Mouse (Mus musculus) frontal cortex, postnatal 36 days (tissue): Measurements from ENCODE around the gene Ppm1b.

Source experiments
- DNase-seq, 2 experiments: peaks; one replicate each; pipeline ENCODE4 v3.0.0; 2022; ENCODE audit warnings: low spot score in 2 of 2

Ppm1b gene

DNA sequence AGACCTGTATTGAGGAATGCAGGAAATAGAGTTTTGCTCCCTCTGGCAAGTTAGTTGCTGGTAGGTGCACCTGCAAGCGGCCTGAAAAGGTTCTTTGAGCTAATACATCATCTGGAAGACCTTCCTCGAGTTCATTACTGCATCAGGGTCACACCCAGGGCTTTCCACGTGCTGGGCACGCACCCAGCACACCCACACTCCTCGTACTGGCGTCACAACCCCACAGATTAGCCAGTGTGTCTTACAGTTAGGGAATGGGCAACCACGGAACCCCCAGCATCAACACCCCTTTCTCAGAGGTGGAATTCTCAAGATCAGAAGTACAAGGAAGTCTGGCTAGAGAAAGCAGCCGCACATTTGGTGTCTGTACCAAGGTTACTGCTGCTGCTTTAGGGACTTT, 67.7 kb downstream of the Ppm1b start:
- DNase-seq, result no peak

DNA sequence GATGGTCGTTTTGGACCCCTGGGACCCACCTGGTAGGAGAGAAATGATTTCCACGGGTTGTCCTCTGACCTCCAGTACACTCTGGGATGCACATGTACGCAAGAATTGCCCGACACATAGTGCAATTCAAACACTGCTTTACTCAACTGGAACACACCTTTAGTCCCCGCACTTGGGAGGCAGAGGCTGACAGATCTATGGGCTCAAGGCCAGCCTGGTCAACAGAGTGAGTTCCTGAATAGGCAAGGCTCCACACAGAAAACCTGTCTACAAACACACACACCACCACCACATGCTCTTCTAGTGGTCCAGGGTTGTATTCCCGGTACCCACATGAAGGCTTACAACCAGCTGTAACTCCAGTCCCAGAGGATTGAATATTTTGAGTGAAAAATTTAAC, 68.6 kb downstream of the Ppm1b start:
- no peak for DNase-seq

DNA sequence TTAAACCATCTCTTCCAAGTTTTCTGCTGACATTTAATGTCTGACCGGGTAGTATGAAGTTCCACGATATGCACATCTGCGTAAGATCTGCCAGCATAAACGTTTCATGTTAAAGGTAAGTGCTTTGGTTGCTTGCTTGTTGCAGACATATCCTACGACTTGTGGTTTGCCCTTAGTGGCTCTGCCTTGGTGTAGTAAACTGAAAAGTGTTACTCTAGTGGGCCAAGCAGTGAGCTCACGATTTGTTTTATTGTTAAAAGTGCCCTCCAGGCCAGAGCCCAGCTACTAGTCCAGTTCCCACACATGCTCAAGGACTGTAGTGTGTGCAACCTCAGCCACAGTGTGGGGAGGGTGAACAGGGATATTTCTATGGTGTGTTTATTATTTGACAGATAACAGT, 69.9 kb downstream of the Ppm1b start:
- no peak for DNase-seq

DNA sequence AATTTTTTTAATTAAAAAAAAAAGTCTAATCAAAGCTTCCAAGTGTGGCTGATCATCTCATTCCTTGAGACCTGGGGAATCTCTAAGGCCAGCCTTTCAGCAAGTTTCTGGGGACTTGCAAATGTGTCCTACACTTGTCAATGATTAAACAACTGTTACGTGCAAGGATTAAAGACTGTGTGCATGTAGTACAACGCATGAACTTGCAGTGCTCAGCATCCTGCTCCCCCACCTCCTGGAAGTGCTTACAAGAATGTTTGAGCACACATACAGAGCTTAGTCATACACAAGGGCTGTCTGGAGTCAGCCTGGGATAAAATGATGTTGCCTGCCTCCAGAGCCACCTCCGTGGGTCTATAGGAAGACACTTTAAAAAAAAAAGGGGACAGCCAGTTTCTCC, 70.7 kb downstream of the Ppm1b start:
- DNase-seq, result no peak

DNA sequence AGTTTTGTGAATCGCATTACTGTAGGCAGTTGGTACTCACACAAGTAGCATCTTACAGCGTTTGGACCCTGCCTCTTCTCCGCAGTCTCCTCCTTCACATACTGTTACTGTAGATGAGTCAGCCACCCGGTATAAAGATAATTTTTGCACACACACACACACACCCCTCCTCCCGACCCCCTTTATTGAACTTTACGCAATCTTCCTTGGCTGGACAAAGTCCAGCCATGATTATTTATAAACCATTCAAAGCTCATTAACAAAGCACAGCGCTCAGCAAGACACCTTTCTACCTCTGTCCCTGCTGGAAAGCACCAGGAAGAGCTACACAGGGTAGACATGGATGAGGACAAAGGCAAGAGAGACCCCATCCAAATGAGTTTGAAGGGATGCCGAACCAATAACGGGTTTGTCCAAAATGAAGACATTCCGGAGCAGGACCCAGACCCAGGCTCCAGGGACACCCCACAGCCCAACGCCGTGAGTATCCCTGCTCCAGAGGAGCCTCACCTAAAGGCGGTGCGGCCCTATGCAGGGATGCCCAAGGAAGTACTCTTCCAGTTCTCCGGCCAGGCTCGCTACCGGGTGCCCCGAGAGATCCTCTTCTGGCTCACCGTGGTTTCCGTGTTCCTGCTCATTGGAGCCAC, 71.7 kb downstream of the Ppm1b start, which contains the start of gene Slc3a1:
TSS of gene Slc3a1 (plus strand) at position 284 of the 647 bp plus-strand sequence.
- DNase-seq, result no peak

DNA sequence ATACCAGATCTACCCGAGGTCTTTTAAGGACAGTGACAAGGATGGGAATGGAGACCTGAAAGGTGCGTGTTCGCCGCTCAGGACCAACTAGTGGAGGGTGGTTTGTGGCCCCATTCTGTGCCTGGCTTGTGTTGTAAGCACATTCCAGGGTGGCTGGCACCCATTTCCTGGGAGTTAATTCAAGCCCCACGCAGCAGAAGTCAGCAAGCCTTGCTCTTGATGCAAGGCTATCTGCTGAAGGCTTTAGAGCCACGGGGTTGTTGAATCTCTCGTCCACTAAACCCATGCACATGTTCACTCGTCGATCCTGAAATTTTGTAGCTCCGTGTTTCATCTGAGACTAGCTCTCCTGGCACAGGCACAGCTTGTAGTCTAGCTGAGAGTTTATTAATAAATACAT, 72.3 kb downstream of the Ppm1b start:
- no peak for DNase-seq

DNA sequence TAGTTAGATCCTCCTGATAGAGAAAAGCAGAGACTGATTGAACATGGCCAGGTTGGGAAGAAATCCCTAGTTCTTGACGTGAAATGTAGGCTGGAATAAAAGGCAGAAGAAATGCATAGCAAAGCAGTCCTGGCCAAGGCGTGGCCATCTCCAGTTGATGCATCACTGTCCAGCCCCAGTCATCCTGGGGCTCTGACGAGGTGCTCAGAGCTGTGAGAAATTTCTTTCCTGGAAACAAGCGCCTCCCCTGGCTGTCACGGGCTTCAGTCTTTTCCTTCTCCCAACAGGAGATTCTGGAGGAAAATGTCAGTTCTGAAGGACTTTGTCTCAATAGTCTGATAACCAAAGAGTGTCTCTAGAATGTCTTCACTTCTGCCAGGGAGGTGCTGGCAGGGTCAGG, 74.1 kb downstream of the Ppm1b start:
- DNase-seq, result no peak

DNA sequence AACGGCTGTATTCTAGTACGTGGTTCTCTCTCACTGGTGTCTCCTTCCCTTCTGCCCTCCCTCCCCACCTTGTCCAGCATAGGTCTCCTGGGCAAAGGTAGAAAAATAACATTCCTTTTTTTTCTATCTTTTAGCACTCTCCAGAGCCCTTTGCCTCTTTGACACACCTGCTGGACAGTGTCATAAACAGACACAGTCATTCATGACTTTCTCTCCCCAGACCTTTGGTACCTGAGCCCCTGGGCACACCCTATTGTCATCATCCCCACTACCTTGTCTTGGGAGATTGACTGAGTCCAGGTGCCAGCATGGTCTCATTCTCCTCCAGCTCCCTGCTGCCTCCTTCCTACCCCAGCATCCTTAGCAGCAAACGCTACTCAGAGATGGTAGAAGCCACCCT, 76.5 kb downstream of the Ppm1b start:
- no peak for DNase-seq

DNA sequence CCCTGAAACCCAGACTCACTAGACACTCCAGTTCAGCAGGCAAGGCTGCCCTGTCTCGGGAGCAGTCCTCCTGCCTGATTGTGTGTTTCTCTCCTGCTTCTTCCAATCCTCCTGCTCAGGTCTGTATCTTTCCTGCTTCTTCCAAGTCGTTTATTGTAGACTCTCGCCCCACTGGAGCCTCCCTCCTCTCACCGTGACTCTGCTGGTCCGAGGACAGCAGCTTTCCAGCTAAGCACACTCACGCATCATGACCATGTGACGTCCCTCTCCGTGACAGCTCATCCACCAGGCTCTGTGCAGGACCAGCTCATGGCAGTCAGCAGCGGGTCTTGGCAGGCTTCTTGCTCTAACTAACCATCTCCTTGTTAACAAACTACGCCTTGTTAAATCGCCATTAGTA, 77.5 kb downstream of the Ppm1b start:
- peak; percentile 31 to 41 for DNase-seq

DNA sequence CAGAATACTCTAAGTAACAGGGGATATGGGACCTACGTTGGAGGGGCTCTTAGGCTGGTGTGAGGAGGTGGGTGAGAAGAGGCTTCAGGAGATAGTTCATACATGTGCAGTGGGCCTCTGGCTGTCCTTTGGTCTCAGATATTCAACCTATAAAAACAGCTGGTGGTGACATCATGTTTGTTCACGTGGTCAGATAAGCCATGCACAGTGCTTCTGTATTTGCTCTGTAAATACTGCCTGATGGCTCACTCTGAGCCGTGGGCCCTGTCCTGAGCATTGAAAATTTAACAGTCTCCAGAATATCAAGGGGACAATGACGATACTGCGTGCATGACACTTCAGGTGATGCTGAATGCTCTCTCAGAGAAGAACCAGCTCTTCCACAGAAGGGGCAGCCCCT, 81.3 kb downstream of the Ppm1b start:
- no peak for DNase-seq

DNA sequence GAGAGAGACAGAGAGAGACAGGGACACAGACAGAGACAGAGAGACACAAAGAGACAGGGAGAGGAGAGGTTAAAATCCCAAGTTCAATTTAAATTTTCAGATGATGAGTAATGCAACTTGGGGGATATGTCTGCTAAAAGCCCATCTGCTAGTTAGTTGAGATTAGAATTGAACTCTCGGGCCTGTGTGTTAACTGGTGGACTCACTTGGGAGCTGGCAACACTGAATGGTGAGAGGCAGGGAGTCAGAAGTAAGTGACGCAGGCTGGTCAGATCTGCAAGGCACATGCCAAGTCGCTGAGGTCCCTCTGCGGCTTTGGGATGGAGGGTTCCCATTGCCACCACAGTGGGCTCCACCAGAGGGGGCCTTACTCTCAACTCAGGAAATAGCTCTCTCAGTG, 81.8 kb downstream of the Ppm1b start:
- DNase-seq, result no peak

DNA sequence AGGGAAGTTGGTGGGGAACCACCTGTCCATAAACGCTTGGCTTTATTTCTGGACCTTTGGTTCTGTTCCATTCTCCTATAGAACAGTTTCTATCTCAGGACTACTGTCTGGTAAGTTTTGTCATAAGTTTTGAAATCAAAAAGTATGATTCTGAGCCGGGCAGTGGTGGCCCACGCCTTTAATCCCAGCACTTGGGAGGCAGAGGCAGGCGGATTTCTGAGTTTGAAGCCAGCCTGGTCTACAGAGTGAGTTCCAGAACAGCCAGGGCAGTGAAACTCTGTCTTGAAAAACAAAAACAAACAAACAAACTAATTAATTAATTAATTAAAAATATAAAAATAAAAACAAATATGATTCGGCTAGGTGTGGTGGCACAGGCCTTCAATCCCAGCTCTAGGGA, 82.2 kb downstream of the Ppm1b start:
- DNase-seq, result no peak

DNA sequence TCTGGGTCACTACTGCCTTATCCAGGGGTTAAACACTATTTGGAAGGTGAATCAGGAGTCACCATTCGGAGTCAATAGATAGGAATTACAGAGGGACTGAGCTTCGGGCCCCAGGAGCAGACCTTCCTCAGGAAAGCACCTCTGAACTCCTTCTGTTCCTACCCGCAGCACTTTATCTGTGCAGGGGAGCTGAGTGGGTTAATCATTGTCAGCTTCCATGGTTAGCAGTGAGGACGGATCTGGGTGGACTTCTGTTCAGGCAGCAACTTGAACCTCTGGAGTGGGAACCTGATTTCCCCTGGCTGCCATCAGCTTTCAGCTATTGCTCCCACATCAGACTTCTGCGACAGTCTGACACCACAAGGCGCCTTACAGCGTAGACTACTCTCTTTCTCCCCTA, 84.4 kb downstream of the Ppm1b start:
- DNase-seq, result no peak

DNA sequence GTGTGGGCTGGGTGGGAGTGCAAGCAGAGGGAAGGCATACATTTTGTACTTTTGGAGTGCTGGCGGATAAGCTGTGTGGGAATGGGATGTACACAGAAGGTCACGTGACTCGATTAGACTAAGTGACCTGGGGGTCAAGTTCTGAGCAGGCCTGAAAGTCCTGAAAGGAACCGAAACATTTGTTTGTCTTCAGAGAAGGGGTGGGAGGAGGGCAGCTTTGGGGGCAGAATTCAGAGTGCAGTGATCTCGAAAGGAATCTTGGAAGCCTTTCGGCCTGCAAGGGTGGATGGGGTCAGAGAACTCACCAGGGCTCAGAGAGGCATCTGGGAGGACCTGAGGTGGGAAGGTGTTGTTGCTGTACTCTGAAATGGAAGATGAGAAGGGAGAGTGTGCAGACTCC, 85.9 kb downstream of the Ppm1b start:
- no peak for DNase-seq

DNA sequence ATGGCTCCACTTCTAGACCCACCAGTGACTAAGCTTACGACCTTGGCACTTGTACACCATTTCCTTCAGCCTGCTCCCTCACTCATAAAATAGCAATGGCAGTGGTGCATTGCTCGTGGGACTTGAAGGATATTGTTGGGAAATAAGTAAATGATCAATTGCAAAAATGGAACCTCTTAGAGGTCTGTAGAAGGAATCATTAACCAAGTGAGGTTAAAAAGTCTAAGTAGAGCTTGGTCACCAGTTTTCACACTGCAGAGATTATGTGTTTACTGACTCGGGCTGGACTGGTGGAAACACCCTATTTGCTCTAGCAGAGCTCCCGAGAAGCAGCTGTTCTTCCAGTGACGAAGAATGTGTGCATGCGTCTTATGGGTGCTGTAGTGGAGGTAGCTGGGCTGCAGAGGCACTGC, 86.9 kb downstream of the Ppm1b start:
- DNase-seq, result no peak

DNA sequence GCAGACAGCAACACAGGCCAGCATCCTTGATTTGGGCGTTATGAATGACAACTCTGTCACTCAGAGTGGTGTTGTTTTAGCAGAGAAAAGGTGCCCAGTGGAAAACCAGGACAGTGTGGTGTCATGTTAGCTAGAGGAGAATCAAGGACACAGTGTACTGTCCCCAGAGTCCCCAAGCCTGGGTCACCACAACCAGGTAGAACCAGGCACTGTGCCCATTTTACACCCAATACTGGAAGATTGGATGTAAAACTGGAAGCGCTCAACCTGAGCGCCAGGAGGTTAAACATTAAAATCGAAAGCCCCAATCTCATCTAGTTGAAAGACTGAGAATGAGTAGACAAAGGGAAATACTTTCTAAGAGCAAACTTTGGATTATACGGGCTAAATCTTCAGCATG, 87.9 kb downstream of the Ppm1b start:
- DNase-seq, result no peak

DNA sequence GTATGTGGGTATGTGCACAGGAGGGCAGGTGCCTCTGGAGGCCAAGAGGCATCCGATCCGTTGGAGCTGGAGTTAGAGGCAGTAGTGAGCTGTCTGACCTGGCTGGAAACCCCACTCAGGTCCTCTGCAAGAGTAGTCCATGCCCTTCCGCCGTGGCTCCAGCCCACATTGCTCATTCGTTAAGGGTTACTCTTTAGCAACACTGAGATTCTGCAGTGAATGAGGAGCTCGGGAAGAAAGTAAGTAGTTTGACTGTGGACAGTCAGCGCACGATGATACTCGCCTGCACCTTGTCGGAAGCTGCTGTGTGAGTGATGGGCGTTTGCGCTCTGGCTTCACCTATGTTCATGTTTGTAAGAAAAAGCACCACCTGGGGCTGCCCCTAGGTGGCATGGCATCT, 88.6 kb downstream of the Ppm1b start:
- DNase-seq, result no peak

DNA sequence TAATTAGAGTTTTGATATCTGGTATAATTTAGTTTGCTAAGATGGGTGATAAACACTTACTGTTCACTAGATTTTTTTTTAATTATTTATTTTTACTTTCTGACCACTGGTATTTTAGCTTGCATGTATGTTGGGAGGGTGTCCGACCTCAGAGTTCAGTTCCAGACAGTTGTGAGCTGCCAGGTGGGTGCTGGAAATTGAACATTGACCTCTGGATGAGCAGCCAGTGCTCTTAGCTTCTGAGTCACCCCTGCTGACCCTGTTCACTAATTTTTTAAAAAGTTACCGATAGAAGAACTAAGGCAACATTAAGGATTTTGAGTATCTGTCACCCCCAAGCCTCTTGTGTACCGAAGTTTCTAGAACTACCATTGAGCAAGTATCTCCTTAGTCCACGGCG, 91.8 kb downstream of the Ppm1b start:
- DNase-seq, result no peak

DNA sequence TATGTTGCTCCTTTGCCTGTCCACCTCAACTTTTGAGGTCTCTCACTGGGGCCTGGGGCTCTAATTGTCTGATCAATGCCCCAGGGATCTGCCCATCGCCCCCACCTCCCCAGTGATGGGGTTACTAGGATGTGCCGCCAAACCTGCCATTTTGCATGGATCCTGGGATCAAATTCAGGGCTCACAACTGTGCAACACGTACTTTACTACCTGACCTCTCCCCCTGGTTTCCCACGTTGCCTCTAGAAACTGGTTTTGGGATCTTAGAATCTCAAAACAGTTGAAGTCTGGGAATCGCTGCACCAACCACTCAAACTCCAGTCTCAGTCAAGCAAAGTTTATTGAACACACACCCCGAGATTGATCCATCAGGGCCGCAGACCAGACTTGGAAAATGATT, 101.7 kb downstream of the Ppm1b start:
- no peak for DNase-seq

DNA sequence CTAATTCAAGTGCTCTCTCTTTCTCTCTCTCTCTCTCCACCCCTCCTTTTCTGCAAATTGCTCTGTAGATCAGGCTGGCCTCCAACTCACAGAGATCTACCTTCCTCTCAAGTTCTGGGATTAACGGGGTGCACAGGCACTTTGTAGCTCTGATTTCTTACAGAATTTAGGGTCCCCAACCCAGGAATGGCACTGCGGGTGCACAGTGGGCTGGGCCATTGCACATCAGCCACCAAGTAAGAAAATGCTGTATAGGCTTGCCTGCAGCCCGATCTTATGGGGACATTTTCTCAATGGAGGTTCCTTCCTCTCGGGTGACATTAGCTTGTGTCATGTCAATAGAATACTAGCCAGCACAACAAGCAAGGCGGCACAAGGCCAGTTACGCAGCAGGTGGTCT, 102.6 kb downstream of the Ppm1b start:
- DNase-seq, result no peak

DNA sequence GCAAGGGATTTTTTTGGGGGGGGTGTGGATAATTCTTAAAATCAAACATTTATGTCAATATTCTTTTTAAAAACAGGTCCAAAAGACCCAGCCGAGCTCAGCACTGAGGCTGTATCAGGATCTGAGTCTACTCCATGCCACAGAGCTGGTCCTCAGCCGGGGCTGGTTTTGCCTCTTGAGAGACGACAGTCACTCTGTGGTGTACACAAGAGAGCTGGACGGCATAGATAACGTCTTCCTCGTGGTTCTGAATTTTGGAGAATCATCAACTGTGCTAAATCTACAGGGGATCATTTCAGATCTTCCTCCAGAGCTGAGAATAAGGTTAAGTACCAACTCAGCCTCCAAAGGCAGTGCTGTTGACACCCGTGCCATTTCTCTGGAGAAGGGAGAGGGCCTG, 107.0 kb downstream of the Ppm1b start:
- DNase-seq, result no peak

DNA sequence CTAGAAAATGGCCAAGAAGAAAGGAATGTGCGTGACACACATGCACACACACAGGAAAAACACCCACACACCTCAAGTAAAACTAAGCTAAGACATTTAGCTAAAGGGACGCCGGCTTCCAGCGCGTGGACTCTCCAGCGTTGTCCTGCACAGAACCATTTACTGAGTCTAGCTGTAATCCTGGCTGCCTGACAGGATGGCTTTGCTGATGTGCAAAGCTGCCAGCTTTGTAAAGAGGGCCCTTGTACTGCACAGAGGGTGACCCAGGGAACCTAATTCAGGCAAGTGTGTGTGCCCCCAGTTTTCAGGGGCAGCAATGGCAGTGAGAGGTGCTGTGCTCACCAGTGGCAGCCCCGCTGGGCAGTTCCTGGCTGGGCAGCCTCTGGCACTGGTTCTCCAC, 110.8 kb downstream of the Ppm1b start:
- DNase-seq, result peak in 1 of 2 experiments; percentile 26

DNA sequence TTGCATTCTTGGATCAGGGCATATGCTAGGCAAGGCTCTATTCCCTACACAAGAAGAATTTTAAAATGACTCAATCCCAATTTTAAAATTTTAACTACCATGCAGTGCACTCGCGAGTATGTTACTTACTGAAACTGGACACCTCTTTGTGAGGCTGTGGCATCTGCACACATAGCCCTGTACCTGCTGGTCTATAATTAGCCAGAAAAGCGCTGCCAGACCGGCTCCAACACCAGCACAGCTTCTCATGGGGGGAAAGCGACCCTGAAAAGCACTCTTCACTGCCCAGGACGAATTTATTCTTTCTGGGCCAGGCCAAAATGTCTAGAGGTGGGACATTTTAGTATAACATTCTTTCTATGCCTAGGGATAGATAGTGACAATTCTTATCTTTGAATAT, 114.1 kb downstream of the Ppm1b start:
- DNase-seq, result no peak

DNA sequence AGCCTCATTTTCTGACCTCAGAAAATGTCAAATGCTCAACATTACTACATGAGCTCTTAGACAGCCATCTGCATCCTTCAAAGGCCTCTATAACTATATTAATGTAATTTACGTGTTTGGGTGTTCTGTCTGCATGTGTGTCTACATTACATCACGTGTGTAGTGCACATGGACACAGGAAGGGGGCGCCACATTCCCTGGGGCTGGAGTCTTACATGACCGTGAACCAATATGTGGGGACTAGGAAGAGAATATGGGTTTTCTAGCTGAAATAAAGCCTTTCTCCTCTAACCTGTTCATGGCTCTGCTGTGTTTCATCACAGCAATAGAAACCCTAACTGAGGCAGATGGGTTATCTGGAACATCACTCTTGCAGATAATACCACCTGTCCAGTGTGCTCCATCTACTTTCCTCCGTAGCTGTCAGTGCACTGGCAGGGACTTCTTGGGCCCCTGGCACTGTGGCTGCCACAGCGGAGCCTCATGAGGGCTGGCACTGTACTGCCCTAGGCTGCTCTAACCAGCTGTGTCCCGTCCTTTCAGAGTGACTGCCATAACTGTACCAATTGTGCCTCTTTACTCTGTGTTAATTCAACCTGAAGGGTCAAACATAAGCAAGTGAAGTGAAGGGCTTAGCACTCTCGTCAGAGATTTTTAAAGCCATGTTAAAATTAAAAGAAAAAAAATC, 114.7 kb downstream of the Ppm1b start:
- DNase-seq, result no peak
